Mouse (Mus musculus) neural tube, embryonic 11.5 days (tissue): ENCODE measurements at regions not wholly inside any gene's neighbourhood (a gene's known extent, or its start where the extent isn't known, plus 50 kb on each side); places are given as distances from the start of the nearest gene placed in this dataset.

ENCODE experiments used
- ATAC-seq: fragments of 200-750 bp; cut with Nextera tagmentation; 2 replicates; pipeline ENCODE4 v1.8.0; 2017; ENCODE audit warnings: moderate number of reproducible peaks, mild to moderate bottlenecking, moderate TSS enrichment, moderate library complexity; ENCODE audit not compliant: insufficient read depth, low FRiP score, low TSS enrichment
- DNase-seq: peaks from one replicate; pipeline ENCODE4 v3.0.0-alpha.2; 2015; ENCODE audit warnings: low spot score
- H3K27ac ChIP-seq: fragments of 300-500 bp; sonication (generic); 2 replicates; pipeline ENCODE4 v1.5.1; 2014; ENCODE audit warnings: low read depth, mild to moderate bottlenecking, low read length
- H3K27me3 ChIP-seq: fragments of 300-500 bp; sonication (generic); 2 replicates; pipeline ENCODE4 v1.6.1; 2014; ENCODE audit warnings: mild to moderate bottlenecking, low read length, mixed read lengths; ENCODE audit not compliant: control insufficient read depth, insufficient read depth
- H3K36me3 ChIP-seq: fragments of 300-500 bp; sonication (generic); 2 replicates; pipeline ENCODE4 v1.6.1; 2014; ENCODE audit warnings: mild to moderate bottlenecking, low read length, moderate library complexity, mixed read lengths; ENCODE audit not compliant: control insufficient read depth, insufficient read depth
- H3K4me1 ChIP-seq: fragments of 300-500 bp; sonication (generic); 2 replicates; pipeline ENCODE4 v1.6.1; 2014; ENCODE audit warnings: low read length, mixed read lengths; ENCODE audit not compliant: control insufficient read depth, insufficient read depth
- H3K4me2 ChIP-seq: fragments of 300-500 bp; sonication (generic); 2 replicates; pipeline ENCODE4 v1.6.1; 2014; ENCODE audit warnings: low read depth, mild to moderate bottlenecking, moderate library complexity
- H3K4me3 ChIP-seq: fragments of 300-500 bp; sonication (generic); 2 replicates; pipeline ENCODE4 v1.5.1; 2014; ENCODE audit warnings: low read depth, low read length
- H3K9ac ChIP-seq: fragments of 300-500 bp; sonication (generic); 2 replicates; pipeline ENCODE4 v1.6.1; 2014; ENCODE audit warnings: mild to moderate bottlenecking, low read length
- H3K9me3 ChIP-seq: fragments of 300-500 bp; sonication (generic); 2 replicates; pipeline ENCODE4 v1.6.1; 2016; ENCODE audit warnings: low read length; ENCODE audit not compliant: control insufficient read depth
- WGBS: fragments of 180-500 bp; shearing (Covaris S2); extraction: QIAGEN DNeasy Blood & Tissue Kit; methylation state at CpG from one replicate; pipeline ENCODE4 v1.1.7; 2014; 5-methylcytosine and 5-hydroxymethylcytosine counted together

DNA sequence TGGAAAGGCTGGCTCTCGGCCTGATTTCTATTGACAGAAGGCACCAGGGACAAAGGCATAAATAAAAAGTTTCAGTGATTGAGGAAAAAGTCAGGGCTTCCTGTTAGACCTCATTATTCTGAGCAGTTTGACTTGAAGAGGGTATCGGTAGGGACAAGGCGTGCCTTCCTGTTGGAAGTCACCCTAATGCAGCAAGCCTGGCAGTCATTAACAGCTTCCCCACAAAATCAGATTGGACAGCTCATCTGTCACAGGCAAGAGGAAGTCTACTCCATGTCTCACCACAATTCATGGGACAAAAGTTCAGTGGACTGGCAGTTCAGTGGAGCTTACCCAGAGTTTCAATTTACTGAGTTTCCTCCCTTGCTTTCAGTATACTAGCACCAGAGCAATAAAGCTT lies 715.5 kb downstream of the Fam181b start:
- H3K4me2 ChIP-seq = no peak overlapping the region
- no peak overlapping the region for H3K9ac ChIP-seq
- no peaks in the 10 kb centered on the region for H3K9me3 ChIP-seq
- 51% methylated on average over 3 of the region's 3 CpGs for WGBS
- DNase-seq = no peak
- H3K4me3 ChIP-seq = no peak overlapping the region
- ATAC-seq = no peak
- H3K4me1 ChIP-seq = no peaks in the 10 kb centered on the region
- no peaks in the 10 kb centered on the region for H3K36me3 ChIP-seq
- no peak overlapping the region for H3K27ac ChIP-seq
- no peaks in the 10 kb centered on the region for H3K27me3 ChIP-seq

DNA sequence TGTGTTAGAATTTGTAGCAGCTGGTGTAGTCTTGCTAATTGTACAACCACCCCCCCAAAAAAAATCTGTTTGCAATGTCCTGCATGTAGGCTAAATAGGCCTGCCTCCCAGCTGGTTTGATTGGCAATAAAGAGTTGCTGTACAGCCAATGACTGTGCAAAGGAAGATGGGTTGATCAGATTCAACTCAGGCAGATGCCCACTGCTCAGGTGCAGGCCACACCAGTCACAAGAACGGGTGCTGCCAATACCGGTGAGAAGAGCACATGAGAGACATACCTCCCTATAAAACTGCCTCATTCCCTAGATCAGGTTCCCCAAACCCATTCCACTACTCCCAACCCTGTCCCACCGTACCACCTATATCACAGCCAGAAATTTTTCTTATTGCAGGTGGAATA lies 756.0 kb downstream of the Fam181b start:
- Histone ChIP-seq H3K4me1 (no peaks in the 10 kb centered on the region), H3K9ac (no peak overlapping the region), H3K4me2 (no peak overlapping the region), H3K4me3 (no peak overlapping the region), H3K9me3 (no peaks in the 10 kb centered on the region), H3K27ac (no peak overlapping the region), H3K27me3 (no peaks in the 10 kb centered on the region), H3K36me3 (no peaks in the 10 kb centered on the region)
- WGBS = 75% methylated on average over 3 of the region's 3 CpGs
- DNase-seq = no peak
- ATAC-seq = no peak

DNA sequence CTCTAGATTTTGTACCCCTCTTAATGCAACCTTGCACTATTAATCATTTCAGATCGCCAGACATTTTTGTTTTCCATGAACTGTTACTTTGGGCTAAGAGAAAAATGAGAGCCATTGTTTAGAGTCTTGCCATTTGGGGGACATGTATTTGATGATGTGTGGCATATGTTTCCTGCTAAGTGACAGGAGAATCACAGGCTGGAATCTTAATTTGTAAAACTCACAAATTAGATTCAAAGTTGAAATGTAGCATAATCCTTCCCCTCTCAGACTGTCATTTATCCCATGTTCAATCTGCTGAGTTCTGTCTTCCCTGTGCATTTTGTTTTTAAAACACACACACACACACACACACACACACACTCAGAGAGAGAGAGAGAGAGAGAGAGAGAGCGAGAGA lies 756.5 kb downstream of the Fam181b start:
- no peak overlapping the region for H3K4me2 ChIP-seq
- no peaks in the 10 kb centered on the region for H3K36me3 ChIP-seq
- H3K4me1 ChIP-seq = no peaks in the 10 kb centered on the region
- H3K4me3 ChIP-seq = no peak overlapping the region
- ATAC-seq = no peak
- 72% methylated on average over 2 of the region's 2 CpGs for WGBS
- H3K27me3 ChIP-seq = no peaks in the 10 kb centered on the region
- H3K9me3 ChIP-seq = no peaks in the 10 kb centered on the region
- H3K9ac ChIP-seq = no peak overlapping the region
- no peak overlapping the region for H3K27ac ChIP-seq
- DNase-seq = no peak

DNA sequence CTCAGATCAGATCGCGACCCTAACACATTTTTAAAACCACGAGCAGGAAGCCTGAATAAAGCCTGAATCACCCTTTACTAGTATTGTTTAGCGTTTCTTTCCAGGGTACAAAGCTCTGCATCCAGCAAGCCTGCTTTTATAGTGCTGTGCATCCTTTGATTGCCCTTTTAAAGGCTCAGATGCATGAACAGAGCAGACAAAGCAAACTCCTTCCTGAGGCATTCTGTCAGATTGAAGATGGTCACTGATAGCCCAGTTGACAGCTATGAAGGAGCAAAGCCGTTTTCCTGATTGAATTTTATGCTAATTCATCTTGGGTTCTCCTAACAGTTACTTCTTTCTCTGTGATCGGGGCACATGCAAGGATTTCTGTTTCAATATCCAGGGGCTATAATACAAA lies 775.4 kb downstream of the Fam181b start:
- no peaks in the 10 kb centered on the region for H3K27me3 ChIP-seq
- H3K4me3 ChIP-seq = no peak overlapping the region
- H3K36me3 ChIP-seq = no peaks in the 10 kb centered on the region
- H3K4me1 ChIP-seq = peaks cover 4% of the 10 kb centered on the region; the same call in 1 of the 2 replicates
- no peak overlapping the region for H3K4me2 ChIP-seq
- 48% methylated on average over 6 of the region's 6 CpGs for whole genome bisulfite sequencing
- ATAC-seq (no peak), DNase-seq (no peak)
- H3K9me3 ChIP-seq = no peaks in the 10 kb centered on the region
- no peak overlapping the region for H3K9ac ChIP-seq
- H3K27ac ChIP-seq = no peak overlapping the region

DNA sequence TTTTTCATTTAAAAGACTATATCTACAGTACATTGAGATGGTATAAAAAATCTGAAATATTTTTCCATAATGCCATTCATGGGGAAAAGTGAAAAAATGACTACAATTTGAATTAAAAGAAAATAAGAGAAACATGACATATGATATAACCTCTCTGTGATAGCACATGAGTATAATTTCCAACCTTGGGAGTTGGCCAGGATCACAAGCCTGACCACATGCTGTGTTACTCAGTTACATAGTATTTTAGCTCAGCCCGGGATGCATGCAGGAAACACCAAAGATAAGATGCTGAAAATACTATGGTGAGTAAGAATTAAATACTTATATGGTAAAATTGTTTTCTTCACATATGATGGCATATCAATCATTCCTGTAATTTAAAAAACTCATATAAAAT lies 814.0 kb downstream of the Fam181b start:
- Histone ChIP-seq H3K4me3 (no peak overlapping the region), H3K4me2 (no peak overlapping the region), H3K27me3 (no peaks in the 10 kb centered on the region), H3K36me3 (no peaks in the 10 kb centered on the region), H3K9ac (no peak overlapping the region), H3K4me1 (no peaks in the 10 kb centered on the region), H3K9me3 (no peaks in the 10 kb centered on the region), H3K27ac (no peak overlapping the region)
- no peak for ATAC-seq
- DNase-seq = no peak
- 90% methylated on average over 1 of the region's 1 CpGs for WGBS

DNA sequence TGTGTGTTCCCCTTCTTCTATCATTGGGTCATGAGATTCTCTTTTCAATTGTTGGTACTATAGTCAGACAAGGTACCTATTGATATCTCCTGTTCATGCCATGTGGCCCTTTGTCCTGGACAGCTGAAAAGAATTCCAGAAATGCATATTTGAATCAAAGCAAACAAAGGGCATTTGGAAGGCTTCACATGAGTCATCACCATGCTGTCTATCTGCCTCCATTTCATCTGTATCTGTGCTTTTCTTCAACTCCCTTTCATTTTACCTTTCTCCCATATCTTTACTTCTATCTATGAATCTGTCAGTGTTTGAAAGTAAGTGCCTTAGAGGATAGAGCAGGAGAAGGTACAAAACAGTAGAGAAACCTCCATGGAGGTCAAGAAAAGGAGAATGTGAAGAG lies 817.3 kb downstream of the Fam181b start:
- DNase-seq = no peak
- H3K36me3 ChIP-seq = no peaks in the 10 kb centered on the region
- no peak overlapping the region for H3K9ac ChIP-seq
- no peak overlapping the region for H3K4me2 ChIP-seq
- no peaks in the 10 kb centered on the region for H3K9me3 ChIP-seq
- ATAC-seq = no peak
- no peaks in the 10 kb centered on the region for H3K27me3 ChIP-seq
- no peaks in the 10 kb centered on the region for H3K4me1 ChIP-seq
- H3K4me3 ChIP-seq = no peak overlapping the region
- no peak overlapping the region for H3K27ac ChIP-seq

DNA sequence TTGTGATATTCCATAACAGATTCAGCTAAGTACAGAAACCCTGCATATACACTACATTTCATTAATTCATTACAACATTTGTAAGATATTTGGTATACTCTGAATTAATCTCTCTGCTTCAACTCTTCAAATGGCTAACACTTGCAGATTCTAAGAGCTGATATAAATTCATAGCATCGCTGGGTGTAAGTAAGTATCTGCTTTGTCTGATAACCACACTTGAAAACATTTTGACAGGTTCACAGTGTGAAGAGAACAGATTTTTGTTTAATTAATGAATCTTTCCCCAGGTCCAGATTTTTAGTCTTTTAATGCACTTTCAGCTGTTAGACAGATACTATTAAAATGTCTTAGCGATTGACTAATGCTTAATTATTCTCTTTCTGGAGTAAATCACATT lies 823.1 kb downstream of the Fam181b start:
- DNase-seq (no peak), ATAC-seq (no peak)
- no peak overlapping the region for H3K4me2 ChIP-seq

DNA sequence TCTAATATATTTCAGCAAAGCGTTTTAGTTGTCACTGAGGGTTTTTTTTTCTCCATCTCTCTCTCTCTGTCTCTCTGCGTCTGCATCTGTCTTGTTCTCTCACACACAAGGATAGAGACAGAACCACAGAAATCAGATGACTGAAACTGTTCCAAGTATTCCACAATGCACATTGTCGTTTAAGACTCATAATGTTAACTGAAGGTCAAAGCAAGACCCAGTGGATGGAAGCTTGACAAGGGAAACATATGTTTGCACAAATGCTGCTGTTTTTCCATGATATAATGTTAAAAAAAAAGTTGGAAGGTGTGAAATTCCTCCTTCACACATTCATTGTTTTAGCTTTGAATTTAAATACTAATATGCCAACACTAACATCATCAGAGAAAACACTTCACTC lies 857.3 kb downstream of the Fam181b start:
- Histone ChIP-seq H3K4me1 (no peaks in the 10 kb centered on the region), H3K27me3 (no peaks in the 10 kb centered on the region), H3K9ac (no peak overlapping the region), H3K9me3 (no peaks in the 10 kb centered on the region), H3K27ac (no peak overlapping the region), H3K36me3 (no peaks in the 10 kb centered on the region), H3K4me2 (no peak overlapping the region), H3K4me3 (no peak overlapping the region)
- WGBS = 88% methylated on average over 3 of the region's 3 CpGs
- DNase-seq = no peak
- ATAC-seq = no peak

More for the DNA sequence above, 823.1 kb downstream of the Fam181b start:
- Histone ChIP-seq H3K9ac (no peak overlapping the region), H3K9me3 (no peaks in the 10 kb centered on the region), H3K27me3 (no peaks in the 10 kb centered on the region), H3K4me3 (no peak overlapping the region), H3K27ac (no peak overlapping the region), H3K36me3 (no peaks in the 10 kb centered on the region), H3K4me1 (no peaks in the 10 kb centered on the region)
- WGBS = 75% methylated on average over 2 of the region's 2 CpGs

DNA sequence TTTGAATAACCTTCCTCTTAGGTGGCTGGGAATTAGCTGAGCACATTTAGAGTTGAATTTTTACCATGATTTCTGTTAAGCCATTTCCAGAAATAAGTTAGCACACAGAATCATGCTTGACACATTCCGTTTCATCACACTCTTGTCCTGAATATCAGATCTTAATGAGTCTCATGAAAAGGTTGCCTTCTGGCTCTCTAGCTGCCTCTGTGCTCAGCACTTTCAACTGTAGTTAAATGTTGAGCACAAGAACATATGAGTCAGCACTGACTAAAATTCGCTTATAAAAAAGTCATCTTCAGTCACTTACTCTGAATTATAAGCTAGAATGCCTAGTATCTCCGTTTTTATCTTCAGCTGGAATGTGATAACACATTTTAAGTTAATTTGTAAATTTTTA lies 902.4 kb downstream of the Fam181b start:
- H3K9me3 ChIP-seq = no peaks in the 10 kb centered on the region
- H3K36me3 ChIP-seq = no peaks in the 10 kb centered on the region
- 81% methylated on average over 3 of the region's 3 CpGs for WGBS
- no peak overlapping the region for H3K9ac ChIP-seq
- H3K27ac ChIP-seq = no peak overlapping the region
- no peak overlapping the region for H3K4me3 ChIP-seq
- H3K4me2 ChIP-seq = no peak overlapping the region
- H3K4me1 ChIP-seq = no peaks in the 10 kb centered on the region
- DNase-seq = no peak
- H3K27me3 ChIP-seq = no peaks in the 10 kb centered on the region
- ATAC-seq = no peak
